Mouse (Mus musculus) cortical plate, adult 2 months (tissue): ENCODE measurements around the gene Prkch.

Source experiments
- CTCF ChIP-seq: fragments of 200-500 bp; IDR thresholded peaks from 2 replicates; pipeline ENCODE4 v1.5.1; 2011; ENCODE audit warnings: mild to moderate bottlenecking, control low read depth, low read length; ENCODE audit not compliant: insufficient read depth; ENCODE audit errors: extremely low read depth
- POLR2A ChIP-seq: fragments of 200-500 bp; IDR thresholded peaks from 2 replicates; pipeline ENCODE4 v1.6.1; 2011; ENCODE audit warnings: mild to moderate bottlenecking, low read length, control low read depth; ENCODE audit not compliant: insufficient read depth; ENCODE audit errors: extremely low read depth

GRCm38 (mm10) chr12:73537499-73538138, 47.0 kb upstream of the Prkch start:
- TF ChIP-seq POLR2A (no peak), CTCF (no peak)
